Mouse (Mus musculus): ENCODE results near the gene Cux1. TPM values are rescaled to one million over a fixed set of nuclear protein-coding genes. Genes with fewer than 3 reads are reported as not detected.

Gene Cux1
- polyA plus RNA-seq, 2 experiments = 39.0 to 64.3 TPM

DNA sequence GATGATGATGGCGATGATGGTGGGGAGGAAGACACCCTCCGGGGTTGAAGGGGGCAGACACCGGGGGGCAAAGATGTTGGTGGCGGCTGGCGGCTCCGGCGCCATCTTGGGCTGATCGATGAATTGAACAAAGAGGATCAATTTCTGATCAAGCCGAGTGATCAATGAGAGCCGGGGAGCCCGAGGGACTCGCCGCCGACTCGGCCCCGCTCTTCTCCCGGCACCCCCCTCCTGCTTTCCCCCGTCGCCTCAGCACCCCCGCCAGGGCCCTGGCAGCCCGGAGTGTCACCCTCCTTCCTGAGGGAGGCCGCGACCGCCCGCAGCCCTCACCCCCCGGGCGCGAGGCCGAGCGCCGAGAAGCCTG, 496 bp downstream of the Cux1 start:
- Histone ChIP-seq H3K4me2 (replicated peaks; ENCODE audit: low read depth, low read length, severe bottlenecking) (peak overlapping the region; percentile 99), H3K4me3 (replicated peaks; ENCODE audit: low read length) (peak overlapping the region; percentile 93), H3K9ac (ENCODE audit: low read depth, low read length, severe bottlenecking) (peak overlapping the region; percentile 88), H3K9me3 (ENCODE audit: control insufficient read depth, low read length) (no peaks in the 10 kb centered on the region), H3K27me3 (ENCODE audit: control insufficient read depth, insufficient read depth, low read length) (peaks cover 41% of the 10 kb centered on the region), H3K4me1 (ENCODE audit: control insufficient read depth, insufficient read depth, low read length) (peaks cover 22% of the 10 kb centered on the region), H3K36me3 (ENCODE audit: control insufficient read depth, insufficient read depth, low read length) (no peaks in the 10 kb centered on the region), H3K27ac (replicated peaks; ENCODE audit: low read depth, low read length) (peak overlapping the region; percentile 81)
- under 1% methylated on average over 17 of the region's 31 CpGs for WGBS
- DNase-seq (ENCODE audit: low spot score) = no peak
- no peak for TF ChIP-seq POLR2A (IDR thresholded peaks at IDR 0.05; ENCODE audit: borderline replicate concordance, extremely low read depth, insufficient read depth, insufficient read length)
- peak; percentile 48 for ATAC-seq (ENCODE audit: low FRiP score, low read depth)

DNA sequence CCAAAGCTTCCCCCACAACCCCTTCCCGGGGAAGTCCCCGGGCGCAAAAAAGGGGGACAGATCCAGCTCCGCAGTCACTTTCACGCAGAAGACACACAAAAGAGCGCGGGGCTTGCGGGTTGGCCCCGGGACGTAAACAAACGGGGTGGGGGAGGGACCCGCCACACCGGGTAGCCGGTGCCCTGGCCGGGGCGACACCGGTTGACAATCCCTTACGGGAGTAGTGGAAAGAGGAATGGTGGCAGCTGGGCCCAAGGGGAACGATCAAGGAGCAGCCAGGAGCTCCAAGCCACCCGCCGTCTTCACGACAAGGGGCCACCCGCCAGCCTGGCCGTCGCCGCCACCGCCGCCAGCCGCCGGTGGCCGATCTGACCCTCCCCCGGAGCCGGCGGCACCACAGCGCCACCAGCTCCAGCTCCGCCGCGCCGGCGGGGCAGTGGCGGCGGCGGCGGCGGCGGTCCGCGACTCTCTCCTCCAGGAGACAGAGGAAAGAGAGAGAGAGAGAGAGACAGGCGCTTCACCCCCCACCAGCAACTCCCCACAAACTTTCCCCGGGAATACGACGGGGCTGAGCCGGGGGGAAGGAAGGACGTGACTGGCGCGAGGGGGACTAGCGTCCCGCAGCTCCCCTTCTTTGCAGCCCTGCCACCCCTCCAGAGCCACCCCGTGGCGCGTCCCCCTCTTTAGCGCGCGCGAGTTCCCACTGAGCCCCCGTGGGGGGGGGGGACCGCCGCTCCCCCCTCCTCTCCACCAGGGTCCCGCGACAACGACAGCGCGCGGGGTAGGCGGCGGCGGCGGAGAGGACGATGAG, 1.1 kb downstream of the Cux1 start:
- peak overlapping the region; percentile 88 for H3K9ac ChIP-seq (ENCODE audit: low read depth, low read length, severe bottlenecking)
- no peaks in the 10 kb centered on the region for H3K36me3 ChIP-seq (ENCODE audit: control insufficient read depth, insufficient read depth, low read length)
- no peaks in the 10 kb centered on the region for H3K9me3 ChIP-seq (ENCODE audit: control insufficient read depth, low read length)
- peaks cover 36% of the 10 kb centered on the region for H3K27me3 ChIP-seq (ENCODE audit: control insufficient read depth, insufficient read depth, low read length)
- peak overlapping the region; percentile 93 for H3K4me3 ChIP-seq (replicated peaks; ENCODE audit: low read length)
- H3K27ac ChIP-seq (replicated peaks; ENCODE audit: low read depth, low read length) = peak overlapping the region; percentile 81
- DNase-seq (ENCODE audit: low spot score) (peak; percentile 16), ATAC-seq (ENCODE audit: low FRiP score, low read depth) (0 out of 2 replicates have a peak, but pooled peaks have one; percentile 14)
- under 1% methylated on average over 44 of the region's 79 CpGs for WGBS
- H3K4me1 ChIP-seq (ENCODE audit: control insufficient read depth, insufficient read depth, low read length) = peaks cover 22% of the 10 kb centered on the region
- peak overlapping the region; percentile 99 for H3K4me2 ChIP-seq (replicated peaks; ENCODE audit: low read depth, low read length, severe bottlenecking)
- TF ChIP-seq POLR2A (IDR thresholded peaks at IDR 0.05; ENCODE audit: borderline replicate concordance, extremely low read depth, insufficient read depth, insufficient read length) = no peak

DNA sequence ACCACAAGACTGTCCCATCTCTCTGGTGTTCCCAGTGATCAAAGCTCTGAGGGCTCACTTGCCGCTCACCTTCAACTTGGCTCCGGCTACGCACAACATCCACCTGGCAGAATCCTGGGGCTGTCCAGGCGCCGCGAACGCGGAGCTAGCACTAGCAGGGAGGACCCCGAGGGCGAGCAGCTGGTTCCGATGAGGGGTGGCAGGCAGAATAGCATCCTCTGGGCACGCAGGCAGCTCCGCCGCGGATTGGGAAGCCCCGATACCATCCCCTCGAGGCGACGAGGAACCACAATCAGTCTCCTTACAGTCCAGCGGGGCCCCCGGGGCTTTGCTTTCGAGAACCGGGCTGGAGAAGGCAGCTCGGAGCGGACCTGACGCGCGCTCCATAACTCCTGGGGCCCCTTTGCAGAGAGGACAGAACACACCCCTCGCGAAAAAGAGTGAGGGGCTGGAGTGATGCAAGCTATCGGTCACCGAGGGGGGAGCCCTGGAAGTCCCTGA, 1.9 kb downstream of the Cux1 start:
- peaks cover 28% of the 10 kb centered on the region for H3K27me3 ChIP-seq (ENCODE audit: control insufficient read depth, insufficient read depth, low read length)
- ATAC-seq (ENCODE audit: low FRiP score, low read depth) = no peak
- peak overlapping the region; percentile 88 for H3K9ac ChIP-seq (ENCODE audit: low read depth, low read length, severe bottlenecking)
- no peak for DNase-seq (ENCODE audit: low spot score)
- no peak for TF ChIP-seq POLR2A (IDR thresholded peaks at IDR 0.05; ENCODE audit: borderline replicate concordance, extremely low read depth, insufficient read depth, insufficient read length)
- peak overlapping the region; percentile 93 for H3K4me3 ChIP-seq (replicated peaks; ENCODE audit: low read length)
- 0% methylated on average over 29 of the region's 32 CpGs for WGBS
- peaks cover 22% of the 10 kb centered on the region for H3K4me1 ChIP-seq (ENCODE audit: control insufficient read depth, insufficient read depth, low read length)
- H3K27ac ChIP-seq (replicated peaks; ENCODE audit: low read depth, low read length) = no peak overlapping the region
- H3K4me2 ChIP-seq (replicated peaks; ENCODE audit: low read depth, low read length, severe bottlenecking) = peak overlapping the region; percentile 99
- H3K9me3 ChIP-seq (ENCODE audit: control insufficient read depth, low read length) = no peaks in the 10 kb centered on the region
- no peaks in the 10 kb centered on the region for H3K36me3 ChIP-seq (ENCODE audit: control insufficient read depth, insufficient read depth, low read length)

DNA sequence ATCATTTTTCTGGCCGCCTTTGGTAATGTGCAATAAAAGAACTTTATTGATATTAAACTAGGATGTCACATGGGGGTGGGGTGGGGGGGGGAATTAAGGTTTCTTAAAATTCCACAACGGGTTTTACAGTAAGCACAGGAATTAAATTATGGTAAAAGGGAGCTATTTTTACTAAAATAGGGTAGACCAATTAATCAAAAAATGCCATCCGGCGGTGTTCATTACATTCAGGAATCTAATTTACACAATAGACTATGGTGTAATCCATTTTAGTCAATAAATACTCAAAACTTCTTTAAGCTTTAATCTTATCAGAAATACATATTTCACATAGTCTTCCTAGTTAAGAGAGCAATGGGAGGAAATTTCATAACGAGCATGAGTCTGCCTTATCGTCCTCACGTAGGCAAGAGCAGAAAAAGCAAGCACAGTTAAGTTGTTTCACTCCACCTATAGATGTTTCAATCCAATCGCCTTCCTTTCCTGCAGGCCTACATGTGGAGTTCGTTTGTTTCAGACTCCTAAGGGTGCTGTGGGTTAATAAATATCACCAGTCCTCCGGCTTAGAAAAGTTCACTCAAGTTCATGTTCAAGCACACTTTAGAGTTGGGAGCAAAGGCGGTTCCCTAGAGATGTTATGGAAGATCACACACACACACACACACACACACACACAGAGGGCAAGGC, 2.5 kb downstream of the Cux1 start:
- no peak for TF ChIP-seq POLR2A (IDR thresholded peaks at IDR 0.05; ENCODE audit: borderline replicate concordance, extremely low read depth, insufficient read depth, insufficient read length)
- Histone ChIP-seq H3K27ac (replicated peaks; ENCODE audit: low read depth, low read length) (no peak overlapping the region), H3K4me2 (replicated peaks; ENCODE audit: low read depth, low read length, severe bottlenecking) (peak overlapping the region; percentile 99), H3K4me1 (ENCODE audit: control insufficient read depth, insufficient read depth, low read length) (peaks cover 22% of the 10 kb centered on the region), H3K4me3 (replicated peaks; ENCODE audit: low read length) (peak overlapping the region; percentile 93), H3K36me3 (ENCODE audit: control insufficient read depth, insufficient read depth, low read length) (no peaks in the 10 kb centered on the region), H3K27me3 (ENCODE audit: control insufficient read depth, insufficient read depth, low read length) (peaks cover 22% of the 10 kb centered on the region), H3K9ac (ENCODE audit: low read depth, low read length, severe bottlenecking) (peak overlapping the region; percentile 88), H3K9me3 (ENCODE audit: control insufficient read depth, low read length) (no peaks in the 10 kb centered on the region)
- ATAC-seq (ENCODE audit: low FRiP score, low read depth) (no peak), DNase-seq (ENCODE audit: low spot score) (no peak)
- WGBS = 28% methylated on average over 11 of the region's 11 CpGs

DNA sequence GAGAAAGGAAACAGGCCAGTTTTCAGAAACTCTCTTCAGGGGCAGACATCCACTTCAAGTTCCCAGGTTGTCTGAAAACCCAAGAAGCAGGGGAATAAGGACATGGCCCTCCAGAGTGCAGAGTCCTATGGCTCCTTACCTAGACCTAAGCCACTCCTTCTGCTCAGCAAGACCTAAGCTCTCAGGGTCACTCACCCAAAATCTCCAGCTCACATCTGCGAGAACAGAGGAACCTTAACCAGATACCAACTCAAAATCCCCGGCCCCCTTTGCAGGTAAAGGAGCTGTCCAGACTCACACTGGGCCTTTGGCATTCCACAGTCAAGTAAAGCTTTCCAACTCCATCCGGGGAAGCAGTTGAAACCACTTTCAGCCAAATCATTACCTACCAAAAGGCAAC, 3.3 kb downstream of the Cux1 start:
- H3K36me3 ChIP-seq (ENCODE audit: control insufficient read depth, insufficient read depth, low read length) = no peaks in the 10 kb centered on the region

More for the DNA sequence above, 3.3 kb downstream of the Cux1 start:
- 52% methylated on average over 3 of the region's 3 CpGs for WGBS
- H3K27ac ChIP-seq (replicated peaks; ENCODE audit: low read depth, low read length) = no peak overlapping the region
- H3K9ac ChIP-seq (ENCODE audit: low read depth, low read length, severe bottlenecking) = no peak overlapping the region
- peaks cover 16% of the 10 kb centered on the region; the same call in 1 of the 2 replicates for H3K27me3 ChIP-seq (ENCODE audit: control insufficient read depth, insufficient read depth, low read length)
- no peaks in the 10 kb centered on the region for H3K9me3 ChIP-seq (ENCODE audit: control insufficient read depth, low read length)
- no peak for ATAC-seq (ENCODE audit: low FRiP score, low read depth)
- DNase-seq (ENCODE audit: low spot score) = no peak
- H3K4me1 ChIP-seq (ENCODE audit: control insufficient read depth, insufficient read depth, low read length) = peaks cover 19% of the 10 kb centered on the region
- H3K4me3 ChIP-seq (replicated peaks; ENCODE audit: low read length) = 0 out of 2 replicates have a peak overlapping the region, but pooled peaks have one; percentile 93
- no peak for TF ChIP-seq POLR2A (IDR thresholded peaks at IDR 0.05; ENCODE audit: borderline replicate concordance, extremely low read depth, insufficient read depth, insufficient read length)
- H3K4me2 ChIP-seq (replicated peaks; ENCODE audit: low read depth, low read length, severe bottlenecking) = peak overlapping the region; percentile 99; the same call in 1 of the 2 replicates
